Mouse (Mus musculus) heart, embryonic 12.5 days (tissue): ENCODE measurements around the gene Wdr13. TPM values are rescaled to one million over a fixed set of nuclear protein-coding genes. Genes with fewer than 3 reads are reported as not detected.
"Not testable (repeated sequence)": the region's sequence is repeated elsewhere in the genome, so short reads cannot be mapped to it uniquely, and the experiment has no call there.

Experiments used
- ATAC-seq: fragments of 200-750 bp; cut with Nextera tagmentation; 2 replicates; pipeline ENCODE4 v1.8.0; 2017; ENCODE audit warnings: moderate TSS enrichment, moderate library complexity; ENCODE audit not compliant: insufficient number of reproducible peaks, low FRiP score
- H3K27ac ChIP-seq: fragments of 300-500 bp; sonication (generic); 2 replicates; pipeline ENCODE4 v1.5.1; 2016; ENCODE audit warnings: mild to moderate bottlenecking, moderate library complexity; ENCODE audit not compliant: poor library complexity, severe bottlenecking
- H3K27me3 ChIP-seq: fragments of 300-500 bp; sonication (generic); replicated peaks from 2 replicates; pipeline ENCODE4 v1.6.1; 2016; ENCODE audit warnings: mild to moderate bottlenecking, moderate library complexity
- H3K36me3 ChIP-seq: fragments of 300-500 bp; sonication (generic); 2 replicates; pipeline ENCODE4 v1.6.1; 2016; ENCODE audit warnings: mild to moderate bottlenecking, moderate library complexity
- H3K4me1 ChIP-seq: fragments of 300-500 bp; sonication (generic); replicated peaks from 2 replicates; pipeline ENCODE4 v1.6.1; 2016; ENCODE audit warnings: mild to moderate bottlenecking
- H3K4me2 ChIP-seq: fragments of 300-500 bp; sonication (generic); 2 replicates; pipeline ENCODE4 v1.6.1; 2016; ENCODE audit warnings: mild to moderate bottlenecking, moderate library complexity
- H3K4me3 ChIP-seq: fragments of 300-500 bp; sonication (generic); 2 replicates; pipeline ENCODE4 v1.5.1; 2016; ENCODE audit warnings: mild to moderate bottlenecking
- H3K9ac ChIP-seq: fragments of 300-500 bp; sonication (generic); 2 replicates; pipeline ENCODE4 v1.6.1; 2016; ENCODE audit warnings: mild to moderate bottlenecking, moderate library complexity
- H3K9me3 ChIP-seq: fragments of 300-500 bp; sonication (generic); replicated peaks from 2 replicates; pipeline ENCODE4 v1.6.1; 2016; ENCODE audit warnings: mild to moderate bottlenecking, moderate library complexity
- WGBS: fragments of 180-500 bp; shearing (Covaris S2); methylation state at CpG from one replicate; pipeline ENCODE4 v1.1.7; 2016; 5-methylcytosine and 5-hydroxymethylcytosine counted together
- polyA plus RNA-seq: library from polyadenylated mRNA; unstranded; fragments of >200 nt; fragmentation: Nextera tagmentation; extraction: Ambion mirVana; gene quantifications from 2 replicates; pipeline ENCODE4 v1.2.1, GENCODE M21; 2016

Gene Wdr13
- polyA plus RNA-seq, 1 experiment from 2014 or later: 26.7 TPM

DNA sequence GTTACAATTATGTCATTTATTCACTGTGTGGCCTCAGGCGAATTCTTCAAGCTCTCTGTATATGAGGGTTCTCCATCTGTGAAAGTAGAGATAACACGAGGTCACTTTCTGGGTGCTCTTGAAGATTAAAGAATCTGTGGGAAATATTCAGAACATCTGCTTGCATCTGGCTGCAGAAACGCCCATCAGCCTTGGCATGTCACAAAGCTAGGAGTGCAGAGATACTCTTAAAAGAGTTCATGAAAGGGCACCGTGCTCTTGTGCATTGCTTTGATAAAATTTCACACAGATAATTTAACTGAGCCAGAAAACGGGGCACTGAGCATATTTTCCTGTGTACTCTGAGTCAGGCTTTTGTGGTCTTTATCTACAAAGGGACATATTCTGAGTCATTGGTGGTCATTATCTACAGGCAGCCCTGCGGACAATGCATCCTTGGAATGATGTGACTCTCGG is 30.5 kb downstream of the Wdr13 start:
- no peak overlapping the region for H3K27ac ChIP-seq
- H3K9ac ChIP-seq: no peak overlapping the region
- no peaks in the 10 kb centered on the region for H3K36me3 ChIP-seq
- no peak overlapping the region for H3K4me2 ChIP-seq
- no peak overlapping the region for H3K4me3 ChIP-seq
- H3K27me3 ChIP-seq: no peaks in the 10 kb centered on the region
- H3K4me1 ChIP-seq: peaks cover 7% of the 10 kb centered on the region
- peak; percentile 80 for ATAC-seq
- WGBS: 43% methylated on average over 7 of the region's 7 CpGs
- H3K9me3 ChIP-seq: no peaks in the 10 kb centered on the region

- no peak overlapping the region for H3K9ac ChIP-seq
- H3K36me3 ChIP-seq: no peaks in the 10 kb centered on the region
- H3K27ac ChIP-seq: no peak overlapping the region
- no peaks in the 10 kb centered on the region for H3K9me3 ChIP-seq
- no peak for ATAC-seq
- H3K4me1 ChIP-seq: peaks cover 7% of the 10 kb centered on the region
- H3K4me2 ChIP-seq: no peak overlapping the region
- 23% methylated on average over 3 of the region's 3 CpGs for WGBS
- H3K27me3 ChIP-seq: no peaks in the 10 kb centered on the region
- no peak overlapping the region for H3K4me3 ChIP-seq
Observed at GRCm38 (mm10) chrX:8101017-8101416, 31.7 kb downstream of the Wdr13 start.

- ATAC-seq: no peak
- no peak overlapping the region for H3K9ac ChIP-seq
- H3K36me3 ChIP-seq: no peaks in the 10 kb centered on the region
- H3K4me1 ChIP-seq: peaks cover 7% of the 10 kb centered on the region
- H3K4me2 ChIP-seq: no peak overlapping the region
- no peaks in the 10 kb centered on the region for H3K9me3 ChIP-seq
- H3K27ac ChIP-seq: no peak overlapping the region
- 56% methylated on average over 4 of the region's 4 CpGs for WGBS
- no peaks in the 10 kb centered on the region for H3K27me3 ChIP-seq
- H3K4me3 ChIP-seq: no peak overlapping the region
Observed at GRCm38 (mm10) chrX:8099435-8099834, 33.3 kb downstream of the Wdr13 start.

- no peaks in the 10 kb centered on the region for H3K9me3 ChIP-seq
- WGBS: 17% methylated on average over 19 of the region's 19 CpGs
- H3K4me1 ChIP-seq: peaks cover 7% of the 10 kb centered on the region
- ATAC-seq: peak; percentile 96
- H3K27ac ChIP-seq: no peak overlapping the region
- no peaks in the 10 kb centered on the region for H3K27me3 ChIP-seq
- peak overlapping the region; percentile 32 for H3K4me3 ChIP-seq
- H3K4me2 ChIP-seq: peak overlapping the region; percentile 58
- no peaks in the 10 kb centered on the region for H3K36me3 ChIP-seq
- no peak overlapping the region for H3K9ac ChIP-seq
Observed at GRCm38 (mm10) chrX:8096787-8097242, 35.9 kb downstream of the Wdr13 start.

GRCm38 (mm10) chrX:8096068-8096786 is 36.5 kb downstream of the Wdr13 start:
- not testable (repeated sequence) for H3K4me1 ChIP-seq, H3K27me3 ChIP-seq, H3K27ac ChIP-seq, H3K9ac ChIP-seq, H3K9me3 ChIP-seq, H3K36me3 ChIP-seq
- Histone ChIP-seq H3K4me2 (peak overlapping the region; percentile 51), H3K4me3 (peak overlapping the region; percentile 37)
- WGBS: 23% methylated on average over 21 of the region's 48 CpGs
- ATAC-seq: peak; percentile 93

- Histone ChIP-seq H3K9me3 (no peaks in the 10 kb centered on the region), H3K36me3 (no peaks in the 10 kb centered on the region), H3K9ac (no peak overlapping the region), H3K27ac (no peak overlapping the region), H3K4me1 (peaks cover under 1% of the 10 kb centered on the region), H3K4me2 (peak overlapping the region; percentile 51), H3K4me3 (peak overlapping the region; percentile 37), H3K27me3 (no peaks in the 10 kb centered on the region)
- no peak for ATAC-seq
- WGBS: 77% methylated on average over 10 of the region's 10 CpGs
Observed at GRCm38 (mm10) chrX:8095546-8095945, 37.1 kb downstream of the Wdr13 start.

- H3K4me2 ChIP-seq, H3K4me1 ChIP-seq, H3K9me3 ChIP-seq, H3K4me3 ChIP-seq, H3K27ac ChIP-seq, ATAC-seq, H3K9ac ChIP-seq, H3K27me3 ChIP-seq, H3K36me3 ChIP-seq: not testable (repeated sequence)
- WGBS: 75% methylated on average over 4 of the region's 5 CpGs
Observed at GRCm38 (mm10) chrX:8090954-8091347, 41.7 kb downstream of the Wdr13 start.

- Histone ChIP-seq H3K9ac (no peak within 1 kb of the TSS), H3K4me3 (no peak within 1 kb of the TSS), H3K4me2 (no peak within 1 kb of the TSS), H3K27me3 (no peaks in the 10 kb centered on the region), H3K9me3 (no peaks in the 10 kb centered on the region), H3K36me3 (no peaks in the 10 kb centered on the region), H3K27ac (no peak within 1 kb of the TSS), H3K4me1 (no peaks in the 10 kb centered on the region)
- no peak for ATAC-seq
- 71% methylated on average over 14 of the region's 14 CpGs for WGBS
Observed at GRCm38 (mm10) chrX:8090346-8090953, 42.2 kb downstream of the Wdr13 start, which contains the start of gene Was. TSS of gene Was (minus strand) at chrX:8090498.

- Histone ChIP-seq H3K9ac (no peak overlapping the region), H3K36me3 (no peaks in the 10 kb centered on the region), H3K9me3 (no peaks in the 10 kb centered on the region), H3K4me3 (no peak overlapping the region), H3K4me2 (no peak overlapping the region), H3K4me1 (no peaks in the 10 kb centered on the region), H3K27me3 (no peaks in the 10 kb centered on the region), H3K27ac (no peak overlapping the region)
- ATAC-seq: no peak
- 78% methylated on average over 3 of the region's 3 CpGs for WGBS
Observed at GRCm38 (mm10) chrX:8089746-8090145, 42.9 kb downstream of the Wdr13 start.

DNA sequence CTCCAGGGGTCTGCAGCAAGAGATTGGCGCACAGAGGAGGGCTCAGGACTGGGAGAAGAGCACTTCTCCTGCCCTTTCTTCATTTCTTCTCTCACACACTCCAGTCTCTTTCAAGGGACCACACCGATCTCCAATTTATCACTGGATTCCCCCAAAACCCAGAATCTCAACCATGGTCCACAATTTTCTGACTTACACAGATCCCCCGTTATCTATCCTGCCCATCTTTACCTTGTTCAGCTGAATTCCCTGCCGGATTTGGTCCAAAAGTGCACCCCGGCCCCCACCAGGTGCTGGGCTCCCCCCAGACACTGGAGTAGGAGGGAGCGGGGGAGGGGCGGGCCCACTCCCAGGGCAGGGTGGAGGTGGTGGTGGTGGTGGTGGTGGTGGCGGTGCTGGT is 47.1 kb downstream of the Wdr13 start:
- no peaks in the 10 kb centered on the region for H3K27me3 ChIP-seq
- no peak for ATAC-seq
- no peak overlapping the region for H3K27ac ChIP-seq
- WGBS: 80% methylated on average over 8 of the region's 8 CpGs
- no peak overlapping the region for H3K9ac ChIP-seq
- no peaks in the 10 kb centered on the region for H3K9me3 ChIP-seq
- H3K4me1 ChIP-seq: no peaks in the 10 kb centered on the region
- H3K4me3 ChIP-seq: no peak overlapping the region
- H3K4me2 ChIP-seq: no peak overlapping the region
- H3K36me3 ChIP-seq: no peaks in the 10 kb centered on the region

GRCm38 (mm10) chrX:8084771-8085259 is 47.9 kb downstream of the Wdr13 start:
- 76% methylated on average over 6 of the region's 6 CpGs for WGBS

More at GRCm38 (mm10) chrX:8084771-8085259, 47.9 kb downstream of the Wdr13 start:
- Histone ChIP-seq H3K4me3 (no peak overlapping the region), H3K9ac (no peak overlapping the region), H3K27ac (no peak overlapping the region), H3K27me3 (no peaks in the 10 kb centered on the region), H3K4me1 (no peaks in the 10 kb centered on the region), H3K36me3 (no peaks in the 10 kb centered on the region), H3K4me2 (no peak overlapping the region), H3K9me3 (no peaks in the 10 kb centered on the region)
- no peak for ATAC-seq
